Mouse (Mus musculus) spleen, adult 2 months (tissue): Measurements from ENCODE around the gene Hsbp1.

Experiments
- CTCF ChIP-seq: fragments of 200-500 bp; IDR thresholded peaks from 2 replicates; pipeline ENCODE4 v1.5.1; 2011; ENCODE audit warnings: mild to moderate bottlenecking, inconsistent platforms; ENCODE audit not compliant: insufficient read depth, insufficient read length, insufficient replicate concordance; ENCODE audit errors: extremely low read depth
- POLR2A ChIP-seq: fragments of 200-500 bp; IDR thresholded peaks from 2 replicates; pipeline ENCODE4 v1.6.1; 2011; ENCODE audit warnings: low read depth, low read length, inconsistent platforms

GRCm38 (mm10) chr8:119380619-119381018 lies 36.3 kb downstream of the Hsbp1 start:
- TF ChIP-seq POLR2A (no peak), CTCF (peak; percentile 53; the same call in 1 of the 2 replicates)
